Mouse (Mus musculus) lung, adult 2 months (tissue): Measurements from ENCODE around the gene Fads6.

Experiments
- CTCF ChIP-seq: fragments of 200-500 bp; IDR thresholded peaks from 2 replicates; pipeline ENCODE4 v1.5.1; 2011; ENCODE audit warnings: mild to moderate bottlenecking, low read length, control low read depth; ENCODE audit not compliant: insufficient read depth
- POLR2A ChIP-seq: fragments of 200-500 bp; IDR thresholded peaks from 2 replicates; pipeline ENCODE4 v1.6.1; 2011; ENCODE audit warnings: low read depth, mild to moderate bottlenecking, control low read depth, low read length, borderline replicate concordance; ENCODE audit errors: extremely low read depth

- TF ChIP-seq CTCF (no peak), POLR2A (no peak)
Measured at GRCm38 (mm10) chr11:115344967-115345366, 47.5 kb upstream of the Fads6 start.
